Mouse (Mus musculus): ENCODE results near the gene Trak2. TPM values are rescaled to one million over a fixed set of nuclear protein-coding genes. Genes with fewer than 3 reads are reported as not detected.
"Not testable (repeated sequence)": the region's sequence is repeated elsewhere in the genome, so short reads cannot be mapped to it uniquely, and the experiment has no call there.

Gene Trak2
- total and polyA plus RNA-seq, 3 experiments: 11.4 to 107 (median 15.5) TPM

DNA sequence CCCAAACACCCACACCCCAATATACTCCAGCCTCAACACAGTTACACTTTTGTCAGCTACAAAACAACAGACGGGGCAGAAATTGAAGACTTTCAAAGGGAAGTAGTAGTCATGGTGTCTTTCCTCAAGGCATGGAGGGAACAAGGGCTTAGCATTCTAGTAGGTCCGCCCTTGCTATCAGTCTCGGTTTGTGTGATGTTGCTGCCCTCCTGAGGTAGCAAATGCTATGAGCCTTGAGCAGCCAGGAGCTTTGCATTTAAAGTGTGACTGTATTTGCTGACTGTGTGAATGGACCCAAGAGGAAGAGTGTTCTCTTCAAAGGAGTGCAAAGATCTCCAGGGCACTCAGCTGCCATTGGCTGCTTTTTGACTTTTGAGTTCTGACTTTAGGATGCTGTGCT, 75.7 kb downstream of the Trak2 start:
- not testable (repeated sequence) for H3K36me3 ChIP-seq (ENCODE audit: control insufficient read depth in 1 of 2, insufficient read depth in 2 of 2, low read length in 2 of 2); H3K4me1 ChIP-seq (ENCODE audit: control insufficient read depth in 1 of 2, insufficient read depth in 2 of 2, low read length in 2 of 2); H3K4me3 ChIP-seq (ENCODE audit: control insufficient read depth in 1 of 2, insufficient read depth in 1 of 2, low read depth in 2 of 2, low read length in 2 of 2); H3K27me3 ChIP-seq (ENCODE audit: control insufficient read depth in 1 of 2, insufficient read depth in 2 of 2, low read length in 2 of 2); H3K27ac ChIP-seq (ENCODE audit: control insufficient read depth, low read depth, low read length); H3K9ac ChIP-seq (ENCODE audit: control insufficient read depth, low read depth, low read length, poor library complexity, severe bottlenecking); H3K79me2 ChIP-seq (ENCODE audit: control insufficient read depth, insufficient read depth, low read length, poor library complexity); H3K9me3 ChIP-seq (replicated peaks; ENCODE audit: insufficient read depth, low read length)
- TF ChIP-seq SMC3 (IDR thresholded peaks at IDR 0.05; ENCODE audit: low read depth, low read length): peak; percentile 68
- peak; percentile 36 for TF ChIP-seq ZC3H11A (IDR thresholded peaks at IDR 0.05; ENCODE audit: low read depth, low read length)
- peak; percentile 64 for TF ChIP-seq RAD21 (IDR thresholded peaks at IDR 0.05; ENCODE audit: low read depth, low read length)
- peak; percentile 33 to 51 (median 35); a peak in 3 of 6 replicates for TF ChIP-seq CTCF (IDR thresholded peaks at IDR 0.05 in 2 of 3, conservative IDR thresholded peaks at IDR 0.05 in 1 of 3; ENCODE audit: control insufficient read depth in 1 of 3, insufficient read depth in 1 of 3, low read depth in 2 of 3, low read length in 3 of 3, poor library complexity in 1 of 3, severe bottlenecking in 1 of 3)
- peak; percentile 67 for DNase-seq (ENCODE audit: low read depth, low spot score)

DNA sequence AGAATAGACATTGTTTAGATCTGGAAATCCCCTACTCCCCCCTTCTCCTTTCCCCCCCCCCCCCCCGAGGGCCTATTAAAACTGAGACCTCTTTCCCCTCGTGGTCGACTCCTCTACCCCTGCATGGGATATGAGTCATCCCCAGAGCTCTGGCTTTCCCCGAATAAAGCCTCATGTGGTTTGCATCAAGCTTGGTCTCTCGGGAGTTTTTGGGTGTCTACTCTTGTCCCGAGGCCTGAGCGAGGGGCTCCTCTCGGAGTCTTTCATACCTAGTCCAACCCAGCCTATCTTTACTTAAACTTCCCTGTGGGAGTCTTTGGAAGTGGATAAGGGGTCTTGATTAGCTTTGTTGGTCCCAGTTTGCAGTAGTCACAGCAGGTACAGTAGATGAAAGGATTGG, 80.8 kb downstream of the Trak2 start:
- DNase-seq (ENCODE audit: low read depth, low spot score); H3K36me3 ChIP-seq (ENCODE audit: control insufficient read depth in 1 of 2, insufficient read depth in 2 of 2, low read length in 2 of 2); H3K4me1 ChIP-seq (ENCODE audit: control insufficient read depth in 1 of 2, insufficient read depth in 2 of 2, low read length in 2 of 2); H3K27ac ChIP-seq (ENCODE audit: control insufficient read depth, low read depth, low read length); H3K79me2 ChIP-seq (ENCODE audit: control insufficient read depth, insufficient read depth, low read length, poor library complexity); H3K27me3 ChIP-seq (ENCODE audit: control insufficient read depth in 1 of 2, insufficient read depth in 2 of 2, low read length in 2 of 2); H3K9me3 ChIP-seq (replicated peaks; ENCODE audit: insufficient read depth, low read length); H3K4me3 ChIP-seq (ENCODE audit: control insufficient read depth in 1 of 2, insufficient read depth in 1 of 2, low read depth in 2 of 2, low read length in 2 of 2); H3K9ac ChIP-seq (ENCODE audit: control insufficient read depth, low read depth, low read length, poor library complexity, severe bottlenecking): not testable (repeated sequence)

DNA sequence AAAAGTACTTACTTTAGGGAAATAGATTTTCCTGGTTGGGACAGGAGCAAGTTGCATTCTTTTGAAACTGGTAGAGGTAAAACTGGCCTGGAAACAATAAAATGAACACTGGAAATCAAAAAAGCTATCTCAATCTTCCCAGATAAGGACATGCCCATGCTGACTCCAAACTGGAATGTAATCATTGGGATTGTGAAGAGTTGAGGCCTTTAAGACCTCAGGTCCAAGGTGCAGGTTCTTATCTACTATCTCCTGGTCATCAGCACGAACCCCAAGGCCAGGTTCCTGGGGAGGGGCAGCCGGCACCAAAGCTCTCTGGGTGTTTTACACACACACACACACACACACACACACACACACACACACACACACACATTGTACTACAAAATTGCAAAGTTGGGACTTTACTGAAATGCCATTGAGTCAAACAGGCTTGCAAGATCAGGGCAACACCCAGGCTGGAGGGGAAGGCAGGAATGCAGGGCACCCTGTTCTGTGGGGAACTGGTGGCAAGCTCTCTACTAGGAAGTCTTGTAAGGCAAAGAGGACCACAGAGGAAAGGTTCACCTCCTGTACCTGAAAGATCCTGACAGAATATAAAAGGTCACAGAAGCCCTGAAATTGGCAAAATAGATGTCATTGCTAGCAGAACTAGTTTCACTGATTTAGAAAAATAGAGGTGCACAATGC, 81.6 kb downstream of the Trak2 start:
- H3K9ac ChIP-seq (ENCODE audit: control insufficient read depth, low read depth, low read length, poor library complexity, severe bottlenecking); H3K4me3 ChIP-seq (ENCODE audit: control insufficient read depth in 1 of 2, insufficient read depth in 1 of 2, low read depth in 2 of 2, low read length in 2 of 2); H3K4me1 ChIP-seq (ENCODE audit: control insufficient read depth in 1 of 2, insufficient read depth in 2 of 2, low read length in 2 of 2); H3K27ac ChIP-seq (ENCODE audit: control insufficient read depth, low read depth, low read length); DNase-seq (ENCODE audit: low read depth, low spot score); H3K79me2 ChIP-seq (ENCODE audit: control insufficient read depth, insufficient read depth, low read length, poor library complexity); H3K36me3 ChIP-seq (ENCODE audit: control insufficient read depth in 1 of 2, insufficient read depth in 2 of 2, low read length in 2 of 2); H3K27me3 ChIP-seq (ENCODE audit: control insufficient read depth in 1 of 2, insufficient read depth in 2 of 2, low read length in 2 of 2); H3K9me3 ChIP-seq (replicated peaks; ENCODE audit: insufficient read depth, low read length): not testable (repeated sequence)

DNA sequence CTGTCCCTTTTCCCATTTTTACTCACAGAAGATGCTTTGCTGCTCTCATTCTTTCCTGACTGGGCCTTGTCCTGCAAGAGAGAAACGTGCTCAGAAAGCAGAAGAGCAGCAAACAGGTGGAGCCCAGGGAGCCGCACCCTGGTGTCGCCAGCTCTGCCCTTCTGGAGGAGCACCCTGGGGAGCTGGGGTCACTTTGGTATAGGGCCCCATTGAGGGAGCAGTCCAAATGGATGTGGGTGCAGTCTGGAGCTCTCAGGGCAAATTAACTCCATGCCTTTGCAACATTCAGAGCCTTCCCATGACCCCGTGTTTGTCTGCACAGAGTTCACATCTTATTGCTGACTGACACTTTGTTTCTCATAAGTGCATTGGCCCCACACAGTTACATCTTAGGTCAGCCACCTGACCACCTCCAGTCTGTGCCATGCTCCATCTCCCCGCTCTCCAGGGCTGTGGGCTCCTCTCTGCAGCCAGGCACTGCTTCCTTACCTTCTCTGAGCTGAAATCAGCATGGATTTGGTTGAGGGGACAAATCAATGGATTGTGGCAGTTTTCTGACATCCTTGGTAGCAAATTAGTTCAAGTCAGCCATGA, 82.4 kb downstream of the Trak2 start:
- H3K4me1 ChIP-seq (ENCODE audit: control insufficient read depth in 1 of 2, insufficient read depth in 2 of 2, low read length in 2 of 2); H3K9me3 ChIP-seq (replicated peaks; ENCODE audit: insufficient read depth, low read length); H3K27me3 ChIP-seq (ENCODE audit: control insufficient read depth in 1 of 2, insufficient read depth in 2 of 2, low read length in 2 of 2); H3K4me3 ChIP-seq (ENCODE audit: control insufficient read depth in 1 of 2, insufficient read depth in 1 of 2, low read depth in 2 of 2, low read length in 2 of 2); DNase-seq (ENCODE audit: low read depth, low spot score); H3K27ac ChIP-seq (ENCODE audit: control insufficient read depth, low read depth, low read length); H3K79me2 ChIP-seq (ENCODE audit: control insufficient read depth, insufficient read depth, low read length, poor library complexity); H3K9ac ChIP-seq (ENCODE audit: control insufficient read depth, low read depth, low read length, poor library complexity, severe bottlenecking); H3K36me3 ChIP-seq (ENCODE audit: control insufficient read depth in 1 of 2, insufficient read depth in 2 of 2, low read length in 2 of 2): not testable (repeated sequence)

Data from MEL (cell line).